Comparison of ENCODE assay signal across 27 mouse cellular contexts in the genomic region with DNA sequence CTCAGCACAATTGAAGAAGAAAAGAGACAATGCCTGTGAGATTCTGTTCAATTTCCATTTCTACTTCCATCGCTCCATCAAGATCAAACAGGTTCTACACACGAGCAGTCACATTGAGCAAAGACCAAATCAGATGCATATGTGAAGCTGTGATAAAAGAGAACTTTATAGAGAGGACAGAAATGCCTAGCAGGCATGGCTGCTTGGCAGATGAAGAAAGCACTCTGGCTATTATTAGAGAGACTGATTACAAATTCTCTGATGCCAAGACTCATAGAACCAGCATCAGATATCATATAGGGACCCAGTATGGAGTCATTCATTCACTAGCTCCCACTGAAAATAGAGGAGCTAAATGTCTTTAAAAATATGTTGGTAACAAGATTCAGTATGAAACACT. TPM values are rescaled to one million over a fixed set of nuclear protein-coding genes. Genes with fewer than 3 reads are reported as not detected.
"Had no signal": no experiment of that assay in that cellular context is flagged by ENCODE, and none has a peak within 500 bp of the region (broad histone marks: within the 10 kb centered on the region; RNA-seq: fewer than 3 reads in every experiment).

No protein-coding gene starts in this region.

- H3K36me3 ChIP-seq: heart, embryonic 13.5 days; heart, embryonic 15.5 days; hindbrain, embryonic 13.5 days; hindbrain, embryonic 15.5 days; kidney, embryonic 15.5 days; limb, embryonic 12.5 days had no signal

- H3K4me1 ChIP-seq: heart, embryonic 15.5 days; hindbrain, embryonic 13.5 days; hindbrain, embryonic 15.5 days; kidney, embryonic 15.5 days; limb, embryonic 12.5 days had no signal

- H3K9me3 ChIP-seq: heart, embryonic 13.5 days; heart, embryonic 15.5 days; hindbrain, embryonic 13.5 days; hindbrain, embryonic 15.5 days; kidney, embryonic 15.5 days; limb, embryonic 12.5 days had no signal

- ATAC-seq: hindbrain, postnatal 0 days; intestine, embryonic 16.5 days had no signal

- DNase-seq: gastrocnemius, adult 2 months; gastrocnemius, postnatal 10 days; gastrocnemius, postnatal 25 days; heart, adult 11 months; heart, adult 2 months; heart, postnatal 14 days; heart, postnatal 36 days; kidney, adult 11 months; kidney, adult 2 months; kidney, adult 9 months; kidney, postnatal 14 days; kidney, postnatal 36 days; layer of hippocampus, adult 9-11 months; layer of hippocampus, postnatal 36 days; left cerebral cortex, postnatal 4 days; liver had no signal

- H3K9ac ChIP-seq: heart, embryonic 13.5 days; heart, embryonic 15.5 days; hindbrain, embryonic 13.5 days; hindbrain, embryonic 15.5 days; kidney, embryonic 15.5 days; limb, embryonic 12.5 days had no signal

- H3K27me3 ChIP-seq: heart, embryonic 13.5 days; heart, embryonic 15.5 days; hindbrain, embryonic 13.5 days; hindbrain, embryonic 15.5 days; kidney, embryonic 15.5 days; limb, embryonic 12.5 days had no signal

- H3K4me3 ChIP-seq: gastrocnemius, adult 2 months; heart, adult 2 months; heart, embryonic 13.5 days; heart, embryonic 15.5 days; hindbrain, embryonic 13.5 days; hindbrain, embryonic 15.5 days; kidney, embryonic 15.5 days; limb, embryonic 12.5 days had no signal

- H3K27ac ChIP-seq: gastrocnemius, adult 2 months; heart, adult 2 months; heart, embryonic 13.5 days; heart, embryonic 15.5 days; hindbrain, embryonic 13.5 days; hindbrain, embryonic 15.5 days; hindbrain, postnatal 0 days; kidney, embryonic 15.5 days; kidney, postnatal 0 days; limb, embryonic 12.5 days had no signal

- H3K4me2 ChIP-seq: heart, embryonic 11.5 days; heart, embryonic 13.5 days; heart, embryonic 15.5 days; hindbrain, embryonic 13.5 days; hindbrain, embryonic 15.5 days; kidney, embryonic 15.5 days; limb, embryonic 12.5 days; liver, embryonic 11.5 days had no signal

RNA-seq across cellular contexts. Expression of gene Kcna4, which starts 24.2 kb away (rescaled TPM):
- polyA plus RNA-seq: kidney, adult 2 months; liver, embryonic 11.5 days had no signal
